ENCODE assay signal across 8 mouse cellular contexts in the genomic region with DNA sequence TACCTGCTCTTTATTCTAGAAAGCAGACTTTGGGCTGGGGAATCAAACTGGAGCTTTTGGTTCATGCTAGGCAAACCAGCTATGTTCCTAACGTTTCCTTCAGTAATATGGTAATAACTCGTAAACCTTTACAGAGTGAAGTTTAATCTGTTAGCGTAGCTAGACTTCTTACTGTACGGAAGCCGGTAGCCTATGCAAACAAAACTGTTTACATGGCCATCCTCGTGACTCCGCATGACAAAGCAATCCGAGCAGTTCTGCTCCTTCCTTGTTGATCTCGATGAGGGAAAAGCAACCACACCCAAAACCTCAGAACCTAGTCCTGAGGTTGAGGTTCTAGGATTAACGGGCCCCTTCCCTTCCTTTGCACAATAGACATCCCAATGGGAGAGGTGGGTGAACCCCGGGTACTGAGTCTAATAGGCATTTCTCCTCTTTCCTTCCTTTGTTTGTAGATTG. TPM values are rescaled to one million over a fixed set of nuclear protein-coding genes. Genes with fewer than 3 reads are reported as not detected.
DNase-seq lines count a peak whose midpoint lies in the region; ATAC-seq lines count a peak whose summit lies in the region.

No protein-coding gene starts in this region.

- H3K9me3 ChIP-seq in kidney, embryonic 14.5 days (ENCODE audit: control insufficient read depth, low read length) = no peaks in the 10 kb centered on the region
- no peaks in the 10 kb centered on the region for H3K9me3 ChIP-seq in limb, embryonic 15.5 days
- H3K9me3 ChIP-seq in midbrain, embryonic 16.5 days (replicated peaks; ENCODE audit: control insufficient read depth, low read length, poor library complexity, severe bottlenecking) = no peaks in the 10 kb centered on the region
- H3K9me3 ChIP-seq in stomach, embryonic 15.5 days = no peaks in the 10 kb centered on the region

- H3K4me1 ChIP-seq in kidney, embryonic 14.5 days (ENCODE audit: control insufficient read depth, insufficient read depth, low read length) = peaks cover 14% of the 10 kb centered on the region
- peaks cover 26% of the 10 kb centered on the region for H3K4me1 ChIP-seq in limb, embryonic 15.5 days
- H3K4me1 ChIP-seq in midbrain, embryonic 16.5 days (ENCODE audit: control insufficient read depth, insufficient read depth, low read length) = peaks cover 36% of the 10 kb centered on the region
- H3K4me1 ChIP-seq in stomach, embryonic 15.5 days = peaks cover 18% of the 10 kb centered on the region

- peak; percentile 53 for DNase-seq in retina, embryonic 14.5 days (ENCODE audit: low spot score)
- no peak for DNase-seq in retina, postnatal 1 day
- peak; percentile 77 for DNase-seq in embryo, embryonic 10.5 days (ENCODE audit: low spot score)
- peak; percentile 69 to 74 for DNase-seq in heart, adult 9 months (ENCODE audit: low spot score in 2 of 2)

- WGBS in kidney, embryonic 14.5 days = under 1% methylated on average over 11 of the region's 11 CpGs
- under 1% methylated on average over 11 of the region's 11 CpGs for WGBS in limb, embryonic 15.5 days
- 2% methylated on average over 11 of the region's 11 CpGs for WGBS in midbrain, embryonic 16.5 days
- 0% methylated on average over 11 of the region's 11 CpGs for WGBS in stomach, embryonic 15.5 days

- H3K27ac ChIP-seq in kidney, embryonic 14.5 days (ENCODE audit: low read depth, low read length) = peak overlapping the region; percentile 98
- peak overlapping the region; percentile 98 for H3K27ac ChIP-seq in limb, embryonic 15.5 days
- peak overlapping the region; percentile 98 for H3K27ac ChIP-seq in midbrain, embryonic 16.5 days (ENCODE audit: low read length)
- peak overlapping the region; percentile 100 for H3K27ac ChIP-seq in stomach, embryonic 15.5 days

- H3K4me2 ChIP-seq in kidney, embryonic 14.5 days (replicated peaks; ENCODE audit: low read depth, low read length) = peak overlapping the region; percentile 90
- peak overlapping the region; percentile 80 for H3K4me2 ChIP-seq in limb, embryonic 15.5 days
- peak overlapping the region; percentile 59 for H3K4me2 ChIP-seq in midbrain, embryonic 16.5 days (ENCODE audit: low read length)
- H3K4me2 ChIP-seq in stomach, embryonic 15.5 days = peak overlapping the region; percentile 63

- peak; percentile 16; the same call in 1 of the 2 replicates for ATAC-seq in kidney, embryonic 14.5 days (ENCODE audit: low FRiP score, low TSS enrichment)
- ATAC-seq in limb, embryonic 15.5 days (ENCODE audit: insufficient number of reproducible peaks, low FRiP score, low TSS enrichment, low read depth) = no peak
- peak; percentile 26 for ATAC-seq in midbrain, embryonic 16.5 days
- ATAC-seq in stomach, embryonic 15.5 days (ENCODE audit: insufficient read depth, low FRiP score, low read depth) = peak; percentile 49

- H3K9ac ChIP-seq in kidney, embryonic 14.5 days (ENCODE audit: low read depth, low read length) = peak overlapping the region; percentile 92
- H3K9ac ChIP-seq in limb, embryonic 15.5 days = peak overlapping the region; percentile 79
- H3K9ac ChIP-seq in midbrain, embryonic 16.5 days (ENCODE audit: low read depth, low read length) = peak overlapping the region; percentile 81
- H3K9ac ChIP-seq in stomach, embryonic 15.5 days = peak overlapping the region; percentile 87

- H3K4me3 ChIP-seq in kidney, embryonic 14.5 days (ENCODE audit: low read length) = peak overlapping the region; percentile 78
- H3K4me3 ChIP-seq in limb, embryonic 15.5 days = peak overlapping the region; percentile 65
- H3K4me3 ChIP-seq in midbrain, embryonic 16.5 days (ENCODE audit: low read depth, low read length) = peak overlapping the region; percentile 56
- H3K4me3 ChIP-seq in stomach, embryonic 15.5 days (replicated peaks) = peak overlapping the region; percentile 70

- no peaks in the 10 kb centered on the region for H3K27me3 ChIP-seq in kidney, embryonic 14.5 days (ENCODE audit: control insufficient read depth, insufficient read depth, low read length)
- no peaks in the 10 kb centered on the region for H3K27me3 ChIP-seq in limb, embryonic 15.5 days
- H3K27me3 ChIP-seq in midbrain, embryonic 16.5 days (ENCODE audit: control insufficient read depth, insufficient read depth, low read depth, low read length) = no peaks in the 10 kb centered on the region
- H3K27me3 ChIP-seq in stomach, embryonic 15.5 days (replicated peaks) = no peaks in the 10 kb centered on the region

- peaks cover 23% of the 10 kb centered on the region for H3K36me3 ChIP-seq in kidney, embryonic 14.5 days (ENCODE audit: control insufficient read depth, insufficient read depth, low read length)
- H3K36me3 ChIP-seq in limb, embryonic 15.5 days = peaks cover 20% of the 10 kb centered on the region; the same call in 1 of the 2 replicates
- H3K36me3 ChIP-seq in midbrain, embryonic 16.5 days (ENCODE audit: control insufficient read depth, insufficient read depth, low read length) = no peaks in the 10 kb centered on the region
- H3K36me3 ChIP-seq in stomach, embryonic 15.5 days = 0 out of 2 replicates have a peak, but pooled peaks cover 3% of the 10 kb centered on the region

RNA-seq across cellular contexts. Expression of a gene that starts 0.7 kb away (rescaled TPM):
- 3,178 and 3,504 TPM in 2 replicates for polyA plus RNA-seq in kidney, embryonic 14.5 days (2014; fragmentation: Nextera tagmentation; extraction: Ambion mirVana)
- 3,280 and 3,478 TPM in 2 replicates for polyA plus RNA-seq in limb, embryonic 15.5 days (2015; fragmentation: Nextera tagmentation; extraction: Ambion mirVana)
- 4,809 and 4,815 TPM in 2 replicates for polyA plus RNA-seq in midbrain, embryonic 16.5 days (2015; fragmentation: Nextera tagmentation; extraction: Ambion mirVana)
- polyA plus RNA-seq in stomach, embryonic 15.5 days (2015; fragmentation: Nextera tagmentation; extraction: Ambion mirVana) = 2,363 and 2,756 TPM in 2 replicates

RNA-seq across cellular contexts. Expression of a gene that starts 11.2 kb away (rescaled TPM):
- polyA plus RNA-seq in kidney, embryonic 14.5 days (2014; fragmentation: Nextera tagmentation; extraction: Ambion mirVana) = 29.8 and 33.1 TPM in 2 replicates
- polyA plus RNA-seq in limb, embryonic 15.5 days (2015; fragmentation: Nextera tagmentation; extraction: Ambion mirVana) = 14.2 and 15.9 TPM in 2 replicates
- polyA plus RNA-seq in midbrain, embryonic 16.5 days (2015; fragmentation: Nextera tagmentation; extraction: Ambion mirVana) = 51.2 and 54.4 TPM in 2 replicates
- polyA plus RNA-seq in stomach, embryonic 15.5 days (2015; fragmentation: Nextera tagmentation; extraction: Ambion mirVana) = 29.0 and 30.3 TPM in 2 replicates

RNA-seq across cellular contexts. Expression of a gene that starts 24.0 kb away (rescaled TPM):
- 1.2 and 1.4 TPM in 2 replicates for polyA plus RNA-seq in kidney, embryonic 14.5 days (2014; fragmentation: Nextera tagmentation; extraction: Ambion mirVana)
- polyA plus RNA-seq in limb, embryonic 15.5 days (2015; fragmentation: Nextera tagmentation; extraction: Ambion mirVana) = 4.1 and 5.1 TPM in 2 replicates
- polyA plus RNA-seq in midbrain, embryonic 16.5 days (2015; fragmentation: Nextera tagmentation; extraction: Ambion mirVana) = 43.5 and 43.7 TPM in 2 replicates
- polyA plus RNA-seq in stomach, embryonic 15.5 days (2015; fragmentation: Nextera tagmentation; extraction: Ambion mirVana) = 13.4 and 14.6 TPM in 2 replicates
